Mouse (Mus musculus) kidney, postnatal 36 days (tissue): ENCODE measurements at regions not wholly inside any gene's neighbourhood (a gene's known extent, or its start where the extent isn't known, plus 50 kb on each side); places are given as distances from the start of the nearest gene placed in this dataset.

Experiments used
- DNase-seq, 2 experiments: peaks; one replicate each; pipeline ENCODE4 v3.0.0; 2021 to 2022; ENCODE audit warnings: mixed read lengths in 2 of 2

DNA sequence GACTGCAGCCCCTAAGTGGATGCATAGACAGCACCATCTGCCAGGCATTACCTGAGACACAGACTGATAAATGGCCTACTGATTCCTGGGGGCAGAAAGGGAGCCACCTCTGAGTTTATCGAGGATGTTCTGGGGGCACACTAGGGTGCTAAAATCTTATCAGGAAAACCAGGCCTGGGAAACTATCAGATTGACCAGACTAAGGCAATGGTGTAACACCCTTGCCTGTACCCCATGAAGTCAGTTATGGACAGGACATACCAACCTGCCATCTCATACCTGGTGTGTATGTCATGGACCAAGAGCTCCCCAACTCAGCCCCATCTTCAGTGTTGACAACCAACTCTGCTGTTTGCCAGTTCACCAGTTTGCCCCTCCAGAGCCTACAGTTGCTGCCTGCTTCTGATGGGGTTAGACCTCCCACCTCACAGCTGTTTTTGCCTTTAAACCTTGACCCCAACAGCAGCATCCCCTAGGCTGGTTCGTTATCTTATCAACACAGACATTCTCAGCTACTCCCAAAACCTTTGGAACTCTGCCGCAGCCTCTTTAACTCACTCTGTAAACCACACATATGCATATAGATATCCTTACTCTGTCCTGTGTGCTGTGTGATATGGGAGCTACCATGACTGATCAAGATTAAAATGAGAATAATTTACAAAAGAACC lies 83.6 kb upstream of the Irs2 start:
- no peak for DNase-seq

DNA sequence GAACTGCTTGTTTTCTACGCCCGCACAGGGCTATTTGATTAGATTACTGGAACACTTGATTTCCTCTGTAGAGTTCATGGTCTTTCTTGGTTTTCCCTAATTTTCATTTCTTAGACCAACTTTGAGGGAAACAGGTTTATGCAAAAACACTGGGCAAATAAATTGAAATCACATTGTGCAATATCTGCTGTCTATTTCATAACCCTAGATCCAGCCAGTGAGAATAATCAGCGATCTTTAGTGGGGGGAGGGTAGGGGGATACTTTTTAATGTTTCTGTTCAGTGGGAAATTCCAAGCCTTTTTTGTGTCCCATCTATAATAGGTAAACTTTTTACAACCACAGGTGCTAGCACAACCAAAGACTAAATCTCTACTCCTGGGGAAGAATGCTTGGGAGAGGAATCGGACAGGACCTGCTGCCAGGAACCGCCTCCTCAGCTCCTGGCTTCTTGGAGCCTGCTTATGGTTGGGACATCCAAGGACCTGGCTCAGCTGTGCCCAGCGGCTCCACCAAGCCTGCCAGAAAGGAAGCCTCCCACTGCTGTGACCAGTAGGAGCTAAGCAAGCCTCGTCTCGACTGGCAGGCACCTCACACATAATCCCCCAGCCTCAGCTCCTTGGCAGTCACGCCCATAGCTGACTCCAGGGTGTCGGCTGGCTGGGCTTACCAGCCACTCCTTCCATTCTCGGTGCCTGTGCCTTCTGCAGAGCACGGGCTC lies 80.8 kb upstream of the Irs2 start:
- DNase-seq = no peak

DNA sequence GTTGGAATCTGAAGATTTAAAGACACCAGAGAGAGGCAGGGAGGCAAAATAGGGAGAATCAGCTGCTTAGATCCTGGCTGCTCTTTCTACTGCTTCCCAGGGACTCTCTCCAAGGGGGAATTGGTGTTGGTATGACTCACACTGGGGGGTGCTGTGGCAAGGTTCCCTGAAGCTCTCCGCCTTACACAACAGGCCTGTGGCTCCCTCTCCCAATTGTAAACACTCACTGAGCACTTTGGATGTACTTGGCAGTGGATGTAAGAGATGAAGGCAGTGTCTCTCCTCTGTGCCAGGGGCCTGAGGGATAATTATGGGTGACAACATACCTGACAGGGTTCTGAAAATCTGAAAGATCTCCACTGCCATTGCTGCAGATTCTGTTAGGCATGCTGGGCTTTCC lies 77.0 kb upstream of the Irs2 start:
- no peak for DNase-seq

DNA sequence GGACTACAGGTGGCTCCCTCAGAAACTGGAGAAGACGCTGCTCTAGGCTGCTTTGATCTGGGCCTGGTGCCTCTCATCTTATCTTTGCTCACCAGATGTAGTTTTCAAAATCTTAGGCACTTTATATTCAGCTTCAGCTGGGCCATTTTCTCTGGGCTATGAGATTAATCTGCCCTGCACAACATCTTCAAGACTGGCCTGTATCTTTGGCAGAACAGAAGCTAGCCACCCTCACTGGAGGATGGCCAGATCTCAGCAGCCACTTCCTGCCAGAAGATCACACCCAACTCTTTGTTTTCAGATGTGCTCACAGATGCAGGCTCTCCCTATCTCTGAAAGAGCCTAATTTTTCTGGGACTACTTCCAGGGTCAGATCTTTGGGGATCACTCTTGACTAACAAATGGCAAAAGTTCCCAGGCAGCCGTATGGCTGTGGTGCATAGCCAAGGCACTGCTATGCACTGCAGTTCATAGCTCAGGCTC lies 75.8 kb upstream of the Irs2 start:
- DNase-seq = peak in 1 of 2 experiments; percentile 14

DNA sequence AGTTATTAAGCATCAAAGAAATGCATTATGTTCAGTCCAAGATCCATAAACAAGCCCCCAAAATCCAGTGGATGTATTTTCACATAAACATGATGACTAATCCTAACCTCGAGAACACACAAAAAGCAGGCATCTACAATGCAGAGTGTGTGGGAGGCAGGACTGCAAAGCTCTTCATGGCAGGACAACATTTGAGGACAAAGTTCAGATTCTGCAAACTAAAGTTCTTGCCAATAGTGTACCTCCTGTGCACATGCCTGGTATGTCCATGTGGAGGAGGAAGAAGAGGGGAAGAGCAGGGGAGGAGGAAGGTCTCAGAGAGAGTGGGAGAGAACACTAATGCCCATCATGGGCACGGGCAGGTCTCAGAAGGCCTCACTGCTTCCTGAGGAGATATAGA lies 72.6 kb upstream of the Irs2 start:
- no peak for DNase-seq

DNA sequence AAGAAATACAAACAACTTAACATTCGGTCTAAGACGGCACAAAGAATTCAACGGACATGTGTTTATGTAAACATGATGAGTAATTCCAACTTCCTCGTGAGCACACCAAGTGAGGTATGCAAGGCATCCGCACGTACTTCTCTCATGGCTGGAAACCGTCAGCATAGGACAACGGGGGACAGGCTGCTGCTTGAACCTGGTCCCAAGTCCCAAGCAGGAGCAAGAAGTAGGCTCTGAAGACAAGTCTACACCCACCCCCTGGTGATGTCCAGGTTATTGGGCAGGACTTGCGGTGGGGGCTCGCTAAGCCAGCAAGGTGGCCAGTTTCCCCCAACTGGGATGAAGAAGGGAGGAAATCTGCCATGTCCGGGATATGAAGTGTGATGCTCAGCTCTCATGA lies 71.5 kb upstream of the Irs2 start:
- DNase-seq = no peak

- DNase-seq = peak in 1 of 2 experiments; percentile 21
Observed at GRCm38 (mm10) chr8:11077138-11077537, 68.9 kb upstream of the Irs2 start.

DNA sequence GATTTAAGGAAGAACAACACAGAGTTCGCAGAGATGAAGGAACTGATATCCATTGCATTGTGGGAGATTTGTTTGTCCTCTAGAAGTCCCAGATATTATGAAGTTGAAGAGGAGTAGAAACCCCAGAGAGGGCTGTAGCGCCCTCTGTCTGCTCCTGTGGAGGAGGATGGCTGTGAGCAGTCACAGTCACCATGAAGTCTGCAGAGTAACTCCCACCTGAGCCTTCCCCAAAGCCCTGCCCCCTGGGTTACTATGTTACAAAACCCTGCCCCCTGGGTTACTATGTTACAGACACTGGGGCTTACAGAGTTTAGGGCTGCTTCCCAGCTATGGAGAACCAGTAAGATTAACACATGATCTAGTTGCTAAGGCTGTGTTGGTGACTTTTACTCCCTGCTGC lies 62.9 kb upstream of the Irs2 start:
- DNase-seq = peak in 1 of 2 experiments; percentile 50

- no peak for DNase-seq
Observed at GRCm38 (mm10) chr8:11067450-11067849, 59.2 kb upstream of the Irs2 start.

GRCm38 (mm10) chr8:11065990-11066389 lies 57.7 kb upstream of the Irs2 start:
- DNase-seq = no peak

DNA sequence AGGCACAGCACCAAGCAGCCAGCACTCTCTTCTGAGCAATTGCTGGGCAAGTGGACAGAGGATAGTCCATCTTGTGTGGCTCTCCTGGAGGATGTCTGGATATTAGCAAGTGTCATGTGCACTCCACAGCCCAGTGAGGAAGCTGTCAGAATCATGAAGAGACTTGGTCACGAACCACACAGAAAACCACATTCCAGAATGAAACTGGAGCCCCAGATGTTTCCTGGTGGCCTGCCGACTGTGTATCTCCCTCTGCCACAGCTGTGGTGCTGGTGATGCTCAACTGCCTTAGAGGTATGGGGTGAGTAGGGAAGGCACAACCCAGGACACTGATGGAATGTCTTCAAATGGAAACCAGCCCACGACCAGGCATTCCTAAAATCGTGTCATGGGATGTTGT lies 57.0 kb upstream of the Irs2 start:
- no peak for DNase-seq

GRCm38 (mm10) chr8:11063058-11063457 lies 54.8 kb upstream of the Irs2 start:
- DNase-seq = no peak

DNA sequence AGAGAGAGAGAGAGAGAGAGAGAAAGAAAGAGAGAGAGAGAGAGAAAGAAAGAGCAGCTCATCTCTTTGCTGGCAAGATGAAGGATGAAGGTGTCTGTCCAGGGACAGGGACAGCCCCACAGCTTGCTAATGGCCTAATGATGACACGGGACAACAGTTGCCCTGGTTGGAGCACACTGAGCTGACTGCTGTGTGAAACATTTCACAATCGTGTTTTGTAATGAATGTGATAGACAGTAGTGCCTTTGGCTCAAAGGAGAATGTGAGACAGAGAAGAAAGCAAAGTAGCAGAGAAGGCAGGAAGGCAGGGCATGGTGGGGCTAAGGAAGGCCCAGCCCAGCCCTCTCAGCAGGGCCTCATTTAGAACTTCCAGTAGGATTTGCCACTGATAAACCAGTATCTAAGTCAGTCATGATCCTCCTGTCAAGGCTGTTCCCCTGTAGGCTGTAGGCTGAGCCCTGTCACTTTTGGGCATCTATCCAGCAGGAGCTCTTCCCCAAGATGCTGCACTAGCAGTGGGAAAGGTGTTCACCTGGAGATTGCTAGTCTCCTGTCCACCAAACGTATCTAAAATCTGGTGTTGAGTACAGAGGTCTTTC lies 54.2 kb upstream of the Irs2 start:
- no peak for DNase-seq

- no peak for DNase-seq
Observed at GRCm38 (mm10) chr8:11061711-11062110, 53.5 kb upstream of the Irs2 start.

GRCm38 (mm10) chr8:11060604-11061003 lies 52.3 kb upstream of the Irs2 start:
- no peak for DNase-seq

DNA sequence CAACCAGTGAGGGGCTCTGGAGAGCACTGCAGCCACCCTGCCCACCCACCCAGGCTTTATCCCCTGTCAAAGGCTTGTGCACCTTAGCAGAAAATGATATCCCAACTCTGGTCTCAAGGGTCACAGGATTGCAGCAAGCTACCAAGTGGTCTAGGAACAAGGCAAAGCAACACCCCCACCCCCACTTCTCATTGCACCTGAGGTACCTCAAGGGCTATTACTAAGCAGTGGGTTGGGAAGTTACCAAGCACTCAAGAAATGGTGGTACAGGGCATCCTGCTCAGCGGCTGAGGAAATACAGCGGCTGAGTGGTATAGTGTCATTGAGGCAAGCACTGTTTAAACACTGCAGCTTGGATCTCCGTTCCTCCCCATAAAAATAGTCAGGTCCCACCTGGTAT lies 50.1 kb upstream of the Irs2 start:
- DNase-seq = no peak
